Mouse (Mus musculus): ENCODE data around the gene Ninl.

- TF ChIP-seq GATA1 (IDR thresholded peaks at IDR 0.05; ENCODE audit: low read length) (no peak), TAL1 (IDR thresholded peaks at IDR 0.05; ENCODE audit: low read length) (no peak)
These were observed 134.2 kb downstream of the Ninl start, which contains the start of gene Gins1 for GRCm38 (mm10) chr2:150904936-150905450.
